In the genomic region with DNA sequence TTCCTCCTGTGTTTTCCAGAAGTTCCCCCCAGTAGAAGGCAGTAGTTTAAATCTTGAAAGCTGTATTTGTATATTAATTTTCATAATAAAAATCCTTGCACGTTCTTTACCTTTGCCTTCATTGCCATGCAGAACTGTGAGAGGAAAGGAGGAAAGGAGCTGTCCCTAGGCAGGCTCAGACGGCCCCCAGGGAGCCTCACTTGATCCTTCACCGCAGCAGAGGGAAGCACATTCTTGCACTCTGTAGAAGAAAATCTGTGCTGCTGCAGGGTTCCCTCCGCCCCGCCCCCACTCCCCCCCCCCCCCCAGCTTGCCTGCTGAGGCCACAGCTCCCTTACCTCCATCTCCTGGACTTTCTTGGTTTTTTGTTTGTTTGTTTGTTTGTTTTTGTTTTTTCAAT, we compare ENCODE assay signal across 27 mouse cellular contexts.
A peak's percentile ranks its signal among the peaks of the same experiment; 100 is the strongest.
DNase-seq lines count a peak whose midpoint lies in the region; ATAC-seq and TF ChIP-seq lines count a peak whose summit lies in the region.
"Had no signal": no experiment of that assay in that cellular context is flagged by ENCODE, and none has a peak within 500 bp of the region (broad histone marks: within the 10 kb centered on the region; RNA-seq: fewer than 3 reads in every experiment).

No protein-coding gene starts in this region.

- peaks cover 26% of the 10 kb centered on the region for H3K4me1 ChIP-seq in forebrain, embryonic 12.5 days
- peaks cover 11% of the 10 kb centered on the region; the same call in 1 of the 2 replicates for H3K4me1 ChIP-seq in forebrain, embryonic 16.5 days (replicated peaks; ENCODE audit: control insufficient read depth, insufficient read depth, low read length)
- peaks cover 55% of the 10 kb centered on the region for H3K4me1 ChIP-seq in hindbrain, embryonic 15.5 days (replicated peaks)
- H3K4me1 ChIP-seq in hindbrain, postnatal 0 days (ENCODE audit: insufficient read depth, low read length), result no peaks in the 10 kb centered on the region
- peaks cover 65% of the 10 kb centered on the region for H3K4me1 ChIP-seq in neural tube, embryonic 13.5 days (replicated peaks)
- peaks cover 10% of the 10 kb centered on the region for H3K4me1 ChIP-seq in stomach, embryonic 15.5 days

- H3K9ac ChIP-seq in forebrain, embryonic 12.5 days, result no peak overlapping the region
- no peak overlapping the region for H3K9ac ChIP-seq in forebrain, embryonic 16.5 days (replicated peaks; ENCODE audit: low read depth, low read length)
- H3K9ac ChIP-seq in hindbrain, embryonic 15.5 days, result no peak overlapping the region
- no peak overlapping the region for H3K9ac ChIP-seq in hindbrain, postnatal 0 days (replicated peaks; ENCODE audit: low read length)
- H3K9ac ChIP-seq in neural tube, embryonic 13.5 days, result no peak overlapping the region
- H3K9ac ChIP-seq in stomach, embryonic 15.5 days, result no peak overlapping the region
- H3K9ac ChIP-seq: heart, embryonic 12.5 days; intestine, embryonic 15.5 days; limb, embryonic 15.5 days; liver, embryonic 13.5 days had no signal

- H3K36me3 ChIP-seq in forebrain, embryonic 12.5 days (replicated peaks), result peaks cover 35% of the 10 kb centered on the region
- peaks cover 6% of the 10 kb centered on the region; the same call in 1 of the 2 replicates for H3K36me3 ChIP-seq in forebrain, embryonic 16.5 days (ENCODE audit: control insufficient read depth, insufficient read depth)
- H3K36me3 ChIP-seq in hindbrain, embryonic 15.5 days, result peaks cover 6% of the 10 kb centered on the region
- peaks cover 19% of the 10 kb centered on the region; the same call in 1 of the 2 replicates for H3K36me3 ChIP-seq in hindbrain, postnatal 0 days (ENCODE audit: insufficient read depth, low read length)
- H3K36me3 ChIP-seq in neural tube, embryonic 13.5 days, result peaks cover 43% of the 10 kb centered on the region
- no peaks in the 10 kb centered on the region for H3K36me3 ChIP-seq in stomach, embryonic 15.5 days
- H3K36me3 ChIP-seq: intestine, embryonic 15.5 days had no signal

- H3K27me3 ChIP-seq in forebrain, embryonic 12.5 days, result no peaks in the 10 kb centered on the region
- no peaks in the 10 kb centered on the region for H3K27me3 ChIP-seq in forebrain, embryonic 16.5 days (replicated peaks; ENCODE audit: control insufficient read depth, insufficient read depth, low read length)
- H3K27me3 ChIP-seq in hindbrain, embryonic 15.5 days, result no peaks in the 10 kb centered on the region
- no peaks in the 10 kb centered on the region for H3K27me3 ChIP-seq in hindbrain, postnatal 0 days (ENCODE audit: insufficient read depth, low read length)
- no peaks in the 10 kb centered on the region for H3K27me3 ChIP-seq in neural tube, embryonic 13.5 days
- no peaks in the 10 kb centered on the region for H3K27me3 ChIP-seq in stomach, embryonic 15.5 days (replicated peaks)
- H3K27me3 ChIP-seq: CH12.LX; heart, embryonic 12.5 days; intestine, embryonic 15.5 days; limb, embryonic 15.5 days; liver, embryonic 13.5 days had no signal

- no peak for TF ChIP-seq CTCF in hindbrain, postnatal 0 days (IDR thresholded peaks at IDR 0.05; ENCODE audit: low read depth)

- H3K4me2 ChIP-seq in forebrain, embryonic 12.5 days, result no peak overlapping the region
- H3K4me2 ChIP-seq in forebrain, embryonic 16.5 days (ENCODE audit: low read length), result no peak overlapping the region
- H3K4me2 ChIP-seq in hindbrain, embryonic 15.5 days, result no peak overlapping the region
- H3K4me2 ChIP-seq in hindbrain, postnatal 0 days (ENCODE audit: low read depth, low read length), result no peak overlapping the region
- H3K4me2 ChIP-seq in neural tube, embryonic 13.5 days, result no peak overlapping the region
- no peak overlapping the region for H3K4me2 ChIP-seq in stomach, embryonic 15.5 days
- H3K4me2 ChIP-seq: heart, embryonic 12.5 days; intestine, embryonic 15.5 days; limb, embryonic 15.5 days; liver, embryonic 13.5 days had no signal

- H3K9me3 ChIP-seq in forebrain, embryonic 12.5 days, result no peaks in the 10 kb centered on the region
- no peaks in the 10 kb centered on the region for H3K9me3 ChIP-seq in forebrain, embryonic 16.5 days (ENCODE audit: control insufficient read depth, low read length)
- no peaks in the 10 kb centered on the region for H3K9me3 ChIP-seq in hindbrain, embryonic 15.5 days
- H3K9me3 ChIP-seq in hindbrain, postnatal 0 days (ENCODE audit: low read length), result no peaks in the 10 kb centered on the region
- H3K9me3 ChIP-seq in neural tube, embryonic 13.5 days, result no peaks in the 10 kb centered on the region
- no peaks in the 10 kb centered on the region for H3K9me3 ChIP-seq in stomach, embryonic 15.5 days
- H3K9me3 ChIP-seq: forebrain, embryonic 10.5 days; heart, embryonic 12.5 days; intestine, embryonic 15.5 days; limb, embryonic 10.5 days; limb, embryonic 15.5 days; liver, embryonic 13.5 days had no signal

- 0 out of 2 replicates have a peak overlapping the region, but pooled peaks have one; percentile 5 for H3K27ac ChIP-seq in forebrain, embryonic 12.5 days
- H3K27ac ChIP-seq in forebrain, embryonic 16.5 days (ENCODE audit: low read length), result no peak overlapping the region
- peak overlapping the region; percentile 67; the same call in 1 of the 2 replicates for H3K27ac ChIP-seq in hindbrain, embryonic 15.5 days (replicated peaks)
- no peak overlapping the region for H3K27ac ChIP-seq in hindbrain, postnatal 0 days
- peak overlapping the region; percentile 63 for H3K27ac ChIP-seq in neural tube, embryonic 13.5 days (replicated peaks)
- H3K27ac ChIP-seq in stomach, embryonic 15.5 days, result peak overlapping the region; percentile 31; the same call in 1 of the 2 replicates
- H3K27ac ChIP-seq: forebrain, embryonic 10.5 days; limb, embryonic 10.5 days; liver, embryonic 13.5 days had no signal

- DNase-seq in hindbrain, postnatal 0 days (ENCODE audit: low spot score), result no peak
- DNase-seq in neural tube, embryonic 10.5 days (ENCODE audit: extremely low spot score, low spot score), result no peak
- DNase-seq in heart, adult 9 months (ENCODE audit: low spot score in 2 of 2), result no peak
- DNase-seq: adrenal gland, postnatal 10 days; cerebellum, adult 8-10 months; cerebellum, postnatal 25 days; gastrocnemius, postnatal 14 days; heart, postnatal 4 days; kidney, adult 9 months; kidney, postnatal 10 days; layer of hippocampus, adult 9-11 months; liver, embryonic 13.5 days; lung, adult 18-20 months; lung, postnatal 10 days; right cerebral cortex, postnatal 4 days; thymus, postnatal 25 days had no signal

- no peak for ATAC-seq in forebrain, embryonic 12.5 days (ENCODE audit: low FRiP score)
- no peak for ATAC-seq in forebrain, embryonic 16.5 days
- no peak for ATAC-seq in hindbrain, embryonic 15.5 days (ENCODE audit: low FRiP score, low read depth)
- no peak for ATAC-seq in hindbrain, postnatal 0 days
- ATAC-seq in neural tube, embryonic 13.5 days (ENCODE audit: low read depth), result no peak
- no peak for ATAC-seq in stomach, embryonic 15.5 days (ENCODE audit: insufficient read depth, low FRiP score, low read depth)
- ATAC-seq: intestine, embryonic 15.5 days had no signal

- H3K4me3 ChIP-seq in forebrain, embryonic 12.5 days (replicated peaks), result no peak overlapping the region
- H3K4me3 ChIP-seq in forebrain, embryonic 16.5 days (replicated peaks; ENCODE audit: low read length), result no peak overlapping the region
- no peak overlapping the region for H3K4me3 ChIP-seq in hindbrain, embryonic 15.5 days
- no peak overlapping the region for H3K4me3 ChIP-seq in hindbrain, postnatal 0 days (ENCODE audit: low read length)
- H3K4me3 ChIP-seq in neural tube, embryonic 13.5 days, result no peak overlapping the region
- no peak overlapping the region for H3K4me3 ChIP-seq in stomach, embryonic 15.5 days (replicated peaks)
- H3K4me3 ChIP-seq: forebrain, embryonic 10.5 days; heart, embryonic 12.5 days; intestine, embryonic 15.5 days; limb, embryonic 10.5 days; limb, embryonic 15.5 days; liver, embryonic 13.5 days had no signal

- WGBS in forebrain, embryonic 12.5 days, result 33% methylated on average over 3 of the region's 5 CpGs
- WGBS in forebrain, embryonic 16.5 days, result 35% methylated on average over 5 of the region's 5 CpGs
- 21% methylated on average over 3 of the region's 5 CpGs for WGBS in hindbrain, embryonic 15.5 days
- WGBS in hindbrain, postnatal 0 days, result 30% methylated on average over 5 of the region's 5 CpGs
- 40% methylated on average over 4 of the region's 5 CpGs for WGBS in neural tube, embryonic 13.5 days
- 47% methylated on average over 5 of the region's 5 CpGs for WGBS in stomach, embryonic 15.5 days

Comparison
In these comparisons a context has a peak if more than half of its experiments do, and no peak if none do; other contexts are left out.
1. H3K27ac ChIP-seq: peak in forebrain, embryonic 12.5 days (single experiment), hindbrain, embryonic 15.5 days (single experiment), neural tube, embryonic 13.5 days (single experiment) and stomach, embryonic 15.5 days (single experiment); none in forebrain, embryonic 16.5 days (single experiment) and hindbrain, postnatal 0 days (single experiment).